Mouse (Mus musculus) heart, embryonic 14.5 days (tissue): ENCODE results near the gene Srpk2. TPM values are rescaled to one million over a fixed set of nuclear protein-coding genes. Genes with fewer than 3 reads are reported as not detected.
"Not testable (repeated sequence)": the region's sequence is repeated elsewhere in the genome, so short reads cannot be mapped to it uniquely, and the experiment has no call there.

Experiments
- ATAC-seq: fragments of 200-750 bp; cut with Nextera tagmentation; 2 replicates; pipeline ENCODE4 v1.8.0; 2017; ENCODE audit warnings: low read depth, moderate TSS enrichment; ENCODE audit not compliant: insufficient number of reproducible peaks, insufficient read depth, low FRiP score
- H3K27ac ChIP-seq, 2 experiments: fragments of 200-500 bp in 1 of 2; fragments of 300-500 bp in 1 of 2; sonication (generic) in 1 of 2; replicated peaks in 1 of 2; 2 replicates each; pipeline ENCODE4 v1.5.1; 2012 to 2014; ENCODE audit warnings: low read depth in 2 of 2, low read length in 2 of 2, control low read depth in 1 of 2, mild to moderate bottlenecking in 1 of 2, mixed read lengths in 1 of 2; ENCODE audit not compliant: control insufficient read depth in 1 of 2, insufficient read depth in 1 of 2
- H3K27me3 ChIP-seq: fragments of 300-500 bp; sonication (generic); 2 replicates; pipeline ENCODE4 v1.6.1; 2014; ENCODE audit warnings: mild to moderate bottlenecking, low read length, control low read depth; ENCODE audit not compliant: control insufficient read depth, insufficient read depth
- H3K36me3 ChIP-seq: fragments of 300-500 bp; sonication (generic); 2 replicates; pipeline ENCODE4 v1.6.1; 2014; ENCODE audit warnings: mild to moderate bottlenecking, control low read depth, low read length, mixed read lengths; ENCODE audit not compliant: control insufficient read depth, insufficient read depth
- H3K4me1 ChIP-seq, 2 experiments: fragments of 200-500 bp in 1 of 2; fragments of 300-500 bp in 1 of 2; sonication (generic) in 1 of 2; 2 replicates each; pipeline ENCODE4 v1.6.1; 2012 to 2014; ENCODE audit warnings: low read length in 2 of 2, control low read depth in 1 of 2, mixed read lengths in 1 of 2; ENCODE audit not compliant: control insufficient read depth in 2 of 2, insufficient read depth in 2 of 2
- H3K4me2 ChIP-seq: fragments of 300-500 bp; sonication (generic); 2 replicates; pipeline ENCODE4 v1.6.1; 2014; ENCODE audit warnings: mild to moderate bottlenecking, low read length
- H3K4me3 ChIP-seq, 2 experiments: fragments of 200-500 bp in 1 of 2; fragments of 300-500 bp in 1 of 2; sonication (generic) in 1 of 2; 2 replicates each; pipeline ENCODE4 v1.5.1; 2012 to 2014; ENCODE audit warnings: low read length in 2 of 2, mild to moderate bottlenecking in 2 of 2, control low read depth in 1 of 2, low read depth in 1 of 2, moderate library complexity in 1 of 2; ENCODE audit not compliant: control insufficient read depth in 1 of 2, insufficient read depth in 1 of 2
- H3K9ac ChIP-seq: fragments of 300-500 bp; sonication (generic); 2 replicates; pipeline ENCODE4 v1.6.1; 2014; ENCODE audit warnings: mild to moderate bottlenecking, low read length
- H3K9me3 ChIP-seq: fragments of 300-500 bp; sonication (generic); 2 replicates; pipeline ENCODE4 v1.6.1; 2016; ENCODE audit warnings: low read length, control low read depth; ENCODE audit not compliant: control insufficient read depth
- WGBS: fragments of 180-500 bp; shearing (Covaris S2); extraction: QIAGEN DNeasy Blood & Tissue Kit; methylation state at CpG from one replicate; pipeline ENCODE4 v1.1.7; 2014; 5-methylcytosine and 5-hydroxymethylcytosine counted together
- polyA plus RNA-seq: library from polyadenylated mRNA; unstranded; fragments of >200 nt; fragmentation: Nextera tagmentation; extraction: Ambion mirVana; gene quantifications from 2 replicates; pipeline ENCODE4 v1.2.1, GENCODE M21; 2014

Srpk2 gene
- polyA plus RNA-seq, 1 experiment from 2014 or later: 49.6 TPM

GRCm38 (mm10) chr5:23556007-23556770 lies 128.2 kb downstream of the Srpk2 start:
- Histone ChIP-seq H3K4me3 (no peak overlapping the region), H3K36me3 (peaks cover 26% of the 10 kb centered on the region), H3K9me3 (no peaks in the 10 kb centered on the region), H3K4me1 (peaks cover 7 to 22% of the 10 kb centered on the region in 2 experiments), H3K27ac (no peak overlapping the region), H3K9ac (no peak overlapping the region), H3K4me2 (no peak overlapping the region), H3K27me3 (no peaks in the 10 kb centered on the region)
- 40% methylated on average over 7 of the region's 7 CpGs for WGBS
- no peak for ATAC-seq

GRCm38 (mm10) chr5:23553338-23553737 lies 131.1 kb downstream of the Srpk2 start:
- H3K9me3 ChIP-seq, H3K4me3 ChIP-seq, H3K4me2 ChIP-seq, H3K27me3 ChIP-seq, H3K9ac ChIP-seq, ATAC-seq, H3K27ac ChIP-seq: not testable (repeated sequence)
- peaks cover 7 to 22% of the 10 kb centered on the region in 2 experiments for H3K4me1 ChIP-seq
- 17% methylated on average over 3 of the region's 3 CpGs for WGBS
- H3K36me3 ChIP-seq: peaks cover 13% of the 10 kb centered on the region; the same call in 1 of the 2 replicates

GRCm38 (mm10) chr5:23551687-23552086 lies 132.7 kb downstream of the Srpk2 start:
- 0 out of 4 replicates have a peak overlapping the region, but pooled peaks of 1 of the 2 experiments have one; percentile 14 for H3K27ac ChIP-seq
- 53% methylated on average over 5 of the region's 5 CpGs for WGBS
- H3K27me3 ChIP-seq: no peaks in the 10 kb centered on the region
- no peaks in the 10 kb centered on the region for H3K9me3 ChIP-seq
- H3K4me2 ChIP-seq: no peak overlapping the region
- no peak overlapping the region for H3K9ac ChIP-seq
- peak; percentile 39; the same call in 1 of the 2 replicates for ATAC-seq
- peaks cover 7 to 22% of the 10 kb centered on the region in 2 experiments for H3K4me1 ChIP-seq
- H3K36me3 ChIP-seq: peaks cover 20% of the 10 kb centered on the region
- no peak overlapping the region for H3K4me3 ChIP-seq

DNA sequence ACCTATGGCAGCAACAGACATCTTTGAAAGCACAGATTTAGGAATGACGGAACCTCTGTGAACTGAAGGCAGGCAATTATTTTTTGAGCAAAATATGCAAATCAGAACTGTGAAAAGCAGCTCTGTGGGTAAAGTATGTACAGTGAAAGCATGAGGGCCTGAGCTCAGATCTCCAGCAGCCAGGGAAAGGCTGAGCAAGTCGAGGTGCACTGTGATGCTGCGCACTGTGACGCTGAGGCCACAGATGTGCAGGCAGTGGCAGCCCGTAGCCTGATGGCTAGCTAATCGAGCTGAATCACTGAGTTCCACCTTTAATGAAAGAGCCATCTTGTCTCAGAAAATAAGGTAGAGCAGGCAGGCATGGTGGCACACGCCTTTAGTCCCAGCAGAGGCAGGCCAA lies 148.7 kb downstream of the Srpk2 start:
- Histone ChIP-seq H3K9ac (no peak overlapping the region), H3K4me1 (peaks cover 3 to 5% of the 10 kb centered on the region in 2 experiments; a peak in 1 of 4 replicates), H3K4me3 (no peak overlapping the region), H3K9me3 (no peaks in the 10 kb centered on the region), H3K27me3 (no peaks in the 10 kb centered on the region), H3K27ac (no peak overlapping the region), H3K4me2 (no peak overlapping the region), H3K36me3 (peaks cover 51% of the 10 kb centered on the region)
- 92% methylated on average over 7 of the region's 7 CpGs for WGBS
- no peak for ATAC-seq

DNA sequence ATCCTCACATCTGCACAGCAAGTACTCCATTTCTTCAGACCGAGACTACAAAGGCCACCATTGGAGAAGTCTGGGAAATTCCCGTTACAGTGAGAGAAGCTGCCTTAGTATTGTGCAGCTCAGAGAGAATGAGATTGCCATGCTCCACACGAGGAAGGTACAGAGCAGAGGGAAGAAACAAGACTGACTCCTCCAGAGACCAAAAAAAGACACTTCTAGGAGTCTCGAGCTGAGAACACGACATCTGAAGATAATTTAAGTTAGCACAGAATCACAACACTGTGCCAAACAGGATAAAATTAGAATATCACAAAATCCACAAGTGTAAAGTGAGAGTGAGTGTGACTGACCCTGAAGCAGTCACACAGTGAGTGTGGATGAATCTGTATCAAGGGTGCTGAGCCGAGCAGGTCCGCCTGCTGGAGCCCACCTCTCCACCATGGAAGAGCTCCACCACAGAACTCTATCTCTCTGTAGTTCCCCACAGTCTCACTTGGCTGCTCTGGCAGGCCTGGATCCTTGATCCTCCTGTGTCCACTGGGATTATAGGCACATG lies 152.8 kb downstream of the Srpk2 start:
- Histone ChIP-seq H3K27ac (no peak overlapping the region), H3K4me3 (no peak overlapping the region), H3K27me3 (no peaks in the 10 kb centered on the region), H3K4me2 (no peak overlapping the region), H3K4me1 (peaks cover 3 to 5% of the 10 kb centered on the region in 2 experiments; a peak in 1 of 4 replicates), H3K9me3 (no peaks in the 10 kb centered on the region), H3K36me3 (peaks cover 42% of the 10 kb centered on the region), H3K9ac (no peak overlapping the region)
- 76% methylated on average over 7 of the region's 7 CpGs for WGBS
- no peak for ATAC-seq

- no peak overlapping the region for H3K27ac ChIP-seq
- no peak for ATAC-seq
- WGBS: 90% methylated on average over 6 of the region's 6 CpGs
- H3K4me3 ChIP-seq: no peak overlapping the region
- H3K4me1 ChIP-seq: peaks cover 3 to 5% of the 10 kb centered on the region in 2 experiments; a peak in 1 of 4 replicates
- no peak overlapping the region for H3K9ac ChIP-seq
- H3K9me3 ChIP-seq: no peaks in the 10 kb centered on the region
- peaks cover 45% of the 10 kb centered on the region for H3K36me3 ChIP-seq
- H3K27me3 ChIP-seq: no peaks in the 10 kb centered on the region
- no peak overlapping the region for H3K4me2 ChIP-seq
Measured at GRCm38 (mm10) chr5:23531100-23531499, 153.3 kb downstream of the Srpk2 start.

DNA sequence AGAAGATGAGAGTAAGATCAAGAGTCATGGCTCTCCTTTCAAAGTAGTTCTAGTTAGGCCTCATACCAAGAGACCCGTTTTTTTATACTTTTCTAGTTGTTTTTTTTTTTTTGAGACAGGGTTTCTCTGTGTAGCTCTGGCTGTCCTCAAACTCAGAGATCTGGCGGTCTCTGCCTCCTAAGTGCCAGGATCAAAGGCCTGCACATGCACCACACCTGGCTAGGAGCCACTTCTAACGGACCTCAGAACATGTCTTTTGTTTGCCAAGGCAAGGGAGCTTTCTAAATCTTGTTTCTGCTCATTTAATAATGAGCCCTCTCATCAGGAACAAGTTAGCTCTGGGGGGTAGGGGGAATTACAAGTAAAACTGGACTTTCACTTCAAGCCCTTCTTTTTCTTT lies 159.8 kb downstream of the Srpk2 start:
- H3K4me3 ChIP-seq: no peak overlapping the region
- ATAC-seq: no peak
- H3K9me3 ChIP-seq: no peaks in the 10 kb centered on the region
- no peak overlapping the region for H3K9ac ChIP-seq
- H3K36me3 ChIP-seq: peaks cover 53% of the 10 kb centered on the region
- H3K4me2 ChIP-seq: no peak overlapping the region
- peaks cover 11 to 26% of the 10 kb centered on the region in 2 experiments for H3K4me1 ChIP-seq
- WGBS: 68% methylated on average over 3 of the region's 3 CpGs
- H3K27ac ChIP-seq: no peak overlapping the region; a peak in 1 of 4 replicates
- H3K27me3 ChIP-seq: no peaks in the 10 kb centered on the region
